ENCODE assay signal across 19 mouse cellular contexts in the genomic region with DNA sequence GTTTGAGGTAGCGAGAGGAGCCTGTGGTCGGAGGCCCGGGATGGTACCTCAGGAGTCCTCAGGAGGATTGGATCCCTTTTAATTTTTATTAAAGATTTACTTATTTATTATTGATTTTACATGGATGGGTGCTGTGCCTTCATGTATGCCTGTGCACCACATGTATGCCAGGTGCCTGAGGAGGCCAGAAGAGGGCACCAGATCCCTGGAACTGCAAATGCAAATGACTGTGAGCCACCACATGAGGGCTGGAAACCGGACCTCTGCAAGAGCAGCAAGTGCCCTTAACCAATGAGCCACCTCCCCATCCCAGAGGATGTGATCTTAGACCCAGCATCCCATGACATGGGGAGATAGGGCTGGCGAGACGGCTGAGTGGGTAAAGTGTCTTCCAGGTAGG.
DNase-seq lines count a peak whose midpoint lies in the region; ATAC-seq and TF ChIP-seq lines count a peak whose summit lies in the region.
"Had no signal": no experiment of that assay in that cellular context is flagged by ENCODE, and none has a peak within 500 bp of the region (broad histone marks: within the 10 kb centered on the region; RNA-seq: fewer than 3 reads in every experiment).

No protein-coding gene starts in this region.

- no peak; the same call in 1 of the 2 replicates for ATAC-seq in forebrain, postnatal 0 days
- no peak for ATAC-seq in forebrain, embryonic 12.5 days (ENCODE audit: low FRiP score)
- ATAC-seq in liver, postnatal 0 days: no peak
- ATAC-seq in liver, embryonic 12.5 days: no peak

- no peak for DNase-seq in forebrain, postnatal 0 days
- no peak for DNase-seq in liver, postnatal 0 days
- DNase-seq in 416B (ENCODE audit: low read depth) (peak; percentile 23), R1 (ENCODE audit: low read depth, low spot score) (peak; percentile 46)
- no peak for DNase-seq in cerebellum, adult 11-12 months
- no peak for DNase-seq in embryo, embryonic 10 days (ENCODE audit: low spot score)
- DNase-seq: adrenal gland, postnatal 14 days; B cell, adult 2 months; cerebellum, adult 9-10 months; gastrocnemius, postnatal 14 days; heart, adult 2 months; spleen, adult 18-20 months had no signal

- H3K9me3 ChIP-seq in forebrain, postnatal 0 days (ENCODE audit: low read length): no peaks in the 10 kb centered on the region
- H3K9me3 ChIP-seq in forebrain, embryonic 12.5 days: no peaks in the 10 kb centered on the region
- no peaks in the 10 kb centered on the region for H3K9me3 ChIP-seq in liver, postnatal 0 days (ENCODE audit: low read length)
- no peaks in the 10 kb centered on the region for H3K9me3 ChIP-seq in liver, embryonic 12.5 days (replicated peaks)
- H3K9me3 ChIP-seq: hindbrain, embryonic 10.5 days; kidney, embryonic 15.5 days; lung, embryonic 15.5 days; neural tube, embryonic 12.5 days had no signal

- peak; percentile 42 for TF ChIP-seq CTCF in forebrain, postnatal 0 days (IDR thresholded peaks at IDR 0.05; ENCODE audit: low read depth)
- peak; percentile 31 for TF ChIP-seq CTCF in liver, postnatal 0 days (IDR thresholded peaks at IDR 0.05; ENCODE audit: low read depth)

- H3K4me3 ChIP-seq in forebrain, postnatal 0 days (ENCODE audit: low read depth, low read length): no peak overlapping the region
- H3K4me3 ChIP-seq in forebrain, embryonic 12.5 days (replicated peaks): no peak overlapping the region
- no peak overlapping the region for H3K4me3 ChIP-seq in liver, postnatal 0 days (ENCODE audit: low read depth, low read length)
- no peak overlapping the region for H3K4me3 ChIP-seq in liver, embryonic 12.5 days
- H3K4me3 ChIP-seq: heart, adult 2 months; hindbrain, embryonic 10.5 days; kidney, embryonic 15.5 days; lung, embryonic 15.5 days; neural tube, embryonic 12.5 days had no signal

- no peaks in the 10 kb centered on the region for H3K27me3 ChIP-seq in forebrain, postnatal 0 days (ENCODE audit: insufficient read depth, low read length)
- peaks cover 11% of the 10 kb centered on the region; the same call in 1 of the 2 replicates for H3K27me3 ChIP-seq in forebrain, embryonic 12.5 days
- H3K27me3 ChIP-seq in liver, postnatal 0 days (ENCODE audit: insufficient read depth, low read length): no peaks in the 10 kb centered on the region
- no peaks in the 10 kb centered on the region for H3K27me3 ChIP-seq in liver, embryonic 12.5 days (replicated peaks)
- H3K27me3 ChIP-seq: neural tube, embryonic 12.5 days had no signal

- no peak overlapping the region for H3K27ac ChIP-seq in forebrain, postnatal 0 days (ENCODE audit: low read depth, low read length)
- H3K27ac ChIP-seq in forebrain, embryonic 12.5 days: no peak overlapping the region
- H3K27ac ChIP-seq in liver, postnatal 0 days (ENCODE audit: low read depth): no peak overlapping the region
- H3K27ac ChIP-seq in liver, embryonic 12.5 days: no peak overlapping the region
- H3K27ac ChIP-seq: heart, adult 2 months; hindbrain, embryonic 10.5 days; kidney, embryonic 15.5 days; lung, embryonic 15.5 days; neural tube, embryonic 12.5 days had no signal

- no peak for TF ChIP-seq EP300 in liver, postnatal 0 days (IDR thresholded peaks at IDR 0.05; ENCODE audit: low read depth)

- WGBS in forebrain, postnatal 0 days: 81% methylated on average over 6 of the region's 6 CpGs
- 77% methylated on average over 6 of the region's 6 CpGs for WGBS in forebrain, embryonic 12.5 days
- 67% methylated on average over 6 of the region's 6 CpGs for WGBS in liver, postnatal 0 days (ENCODE audit: insufficient replicate concordance)
- 62% methylated on average over 6 of the region's 6 CpGs for WGBS in liver, embryonic 12.5 days (ENCODE audit: insufficient replicate concordance)

- H3K9ac ChIP-seq in forebrain, postnatal 0 days: no peak overlapping the region
- no peak overlapping the region for H3K9ac ChIP-seq in forebrain, embryonic 12.5 days
- H3K9ac ChIP-seq in liver, postnatal 0 days (replicated peaks): no peak overlapping the region
- no peak overlapping the region for H3K9ac ChIP-seq in liver, embryonic 12.5 days
- H3K9ac ChIP-seq: kidney, embryonic 15.5 days; lung, embryonic 15.5 days; neural tube, embryonic 12.5 days had no signal

- no peaks in the 10 kb centered on the region for H3K36me3 ChIP-seq in forebrain, postnatal 0 days (ENCODE audit: insufficient read depth)
- H3K36me3 ChIP-seq in forebrain, embryonic 12.5 days (replicated peaks): no peaks in the 10 kb centered on the region
- no peaks in the 10 kb centered on the region for H3K36me3 ChIP-seq in liver, postnatal 0 days (replicated peaks; ENCODE audit: insufficient read depth, low read length)
- no peaks in the 10 kb centered on the region for H3K36me3 ChIP-seq in liver, embryonic 12.5 days
- H3K36me3 ChIP-seq: G1E; hindbrain, embryonic 10.5 days; kidney, embryonic 15.5 days; lung, embryonic 15.5 days; neural tube, embryonic 12.5 days had no signal

- peaks cover 3% of the 10 kb centered on the region for H3K4me1 ChIP-seq in forebrain, postnatal 0 days (ENCODE audit: insufficient read depth)
- peaks cover 9% of the 10 kb centered on the region; the same call in 1 of the 2 replicates for H3K4me1 ChIP-seq in forebrain, embryonic 12.5 days
- H3K4me1 ChIP-seq in liver, postnatal 0 days (ENCODE audit: insufficient read depth): no peaks in the 10 kb centered on the region
- H3K4me1 ChIP-seq in liver, embryonic 12.5 days: no peaks in the 10 kb centered on the region
- H3K4me1 ChIP-seq: kidney, embryonic 15.5 days; lung, embryonic 15.5 days had no signal

- H3K4me2 ChIP-seq in forebrain, postnatal 0 days (ENCODE audit: low read depth): no peak overlapping the region
- H3K4me2 ChIP-seq in forebrain, embryonic 12.5 days: no peak overlapping the region
- no peak overlapping the region for H3K4me2 ChIP-seq in liver, postnatal 0 days (ENCODE audit: low read depth, low read length)
- H3K4me2 ChIP-seq in liver, embryonic 12.5 days: no peak overlapping the region
- H3K4me2 ChIP-seq: kidney, embryonic 15.5 days; lung, embryonic 15.5 days; neural tube, embryonic 12.5 days had no signal

Comparison
In these comparisons a context has a peak if more than half of its experiments do, and no peak if none do; other contexts are left out.
1. DNase-seq: peak in 416B (single experiment) and R1 (single experiment); none in forebrain, postnatal 0 days (single experiment), liver, postnatal 0 days (single experiment), cerebellum, adult 11-12 months (single experiment) and embryo, embryonic 10 days (single experiment).